8 mouse cellular contexts compared by ENCODE assay signal in genomic region chr16:17069511-17070443, GRCm38 (mm10). TPM values are rescaled to one million over a fixed set of nuclear protein-coding genes. Genes with fewer than 3 reads are reported as not detected.
DNase-seq lines count a peak whose midpoint lies in the region; ATAC-seq and TF ChIP-seq lines count a peak whose summit lies in the region.

Gene Ypel1, plus strand, starts transcription at chr16:17069696.

- H3K4me1 ChIP-seq in erythroblast, embryonic 14.5 days (ENCODE audit: control insufficient read depth): peaks cover 13% of the 10 kb centered on the region
- peaks cover 0 to 4% of the 10 kb centered on the region in 2 experiments; a peak in 2 of 4 replicates for H3K4me1 ChIP-seq in heart, embryonic 14.5 days (ENCODE audit: control insufficient read depth in 2 of 2, insufficient read depth in 2 of 2, low read length in 2 of 2)
- H3K4me1 ChIP-seq in liver, embryonic 14.5 days (replicated peaks; ENCODE audit: control insufficient read depth in 2 of 2, insufficient read depth in 2 of 2, low read length in 1 of 2): no peaks in the 10 kb centered on the region
- peaks cover 4% of the 10 kb centered on the region; the same call in 1 of the 2 replicates for H3K4me1 ChIP-seq in neural tube, embryonic 11.5 days (ENCODE audit: control insufficient read depth, insufficient read depth, low read length)
- H3K4me1 ChIP-seq in stomach, embryonic 16.5 days (ENCODE audit: control insufficient read depth, insufficient read depth, low read length): no peaks in the 10 kb centered on the region

- no peaks in the 10 kb centered on the region for H3K9me3 ChIP-seq in erythroblast, embryonic 14.5 days (ENCODE audit: control insufficient read depth, low read length)
- H3K9me3 ChIP-seq in heart, embryonic 14.5 days (ENCODE audit: control insufficient read depth, low read length): no peaks in the 10 kb centered on the region
- no peaks in the 10 kb centered on the region for H3K9me3 ChIP-seq in liver, embryonic 14.5 days (ENCODE audit: control insufficient read depth, low read length)
- H3K9me3 ChIP-seq in neural tube, embryonic 11.5 days (ENCODE audit: control insufficient read depth, low read length): no peaks in the 10 kb centered on the region
- H3K9me3 ChIP-seq in stomach, embryonic 16.5 days (replicated peaks; ENCODE audit: control insufficient read depth, low read length): no peaks in the 10 kb centered on the region

- peaks cover 45% of the 10 kb centered on the region for H3K27me3 ChIP-seq in erythroblast, embryonic 14.5 days (ENCODE audit: control insufficient read depth)
- H3K27me3 ChIP-seq in heart, embryonic 14.5 days (ENCODE audit: control insufficient read depth, insufficient read depth, low read length): no peaks in the 10 kb centered on the region
- H3K27me3 ChIP-seq in liver, embryonic 14.5 days (ENCODE audit: control insufficient read depth, insufficient read depth, low read length): no peaks in the 10 kb centered on the region; the same call in none of the 2 replicates
- no peaks in the 10 kb centered on the region for H3K27me3 ChIP-seq in neural tube, embryonic 11.5 days (ENCODE audit: control insufficient read depth, insufficient read depth, low read length)
- no peaks in the 10 kb centered on the region for H3K27me3 ChIP-seq in stomach, embryonic 16.5 days (ENCODE audit: control insufficient read depth, insufficient read depth, low read length)

- H3K4me3 ChIP-seq in erythroblast, embryonic 14.5 days (replicated peaks): peak within 1 kb of the TSS; percentile 67
- H3K4me3 ChIP-seq in heart, embryonic 14.5 days (ENCODE audit: control insufficient read depth in 1 of 2, insufficient read depth in 1 of 2, low read depth in 1 of 2, low read length in 2 of 2): peak within 1 kb of the TSS; percentile 74 to 88
- H3K4me3 ChIP-seq in liver, embryonic 14.5 days (ENCODE audit: insufficient read depth in 1 of 2, low read depth in 2 of 2, low read length in 2 of 2): peak within 1 kb of the TSS; percentile 54 to 71
- peak within 1 kb of the TSS; percentile 75 for H3K4me3 ChIP-seq in neural tube, embryonic 11.5 days (ENCODE audit: low read depth, low read length)
- peak within 1 kb of the TSS; percentile 75 for H3K4me3 ChIP-seq in stomach, embryonic 16.5 days (replicated peaks; ENCODE audit: low read length)

- peak; percentile 81 for DNase-seq in CD4-positive, CD25-positive, alpha-beta regulatory T cell, adult 2 months (ENCODE audit: low read depth, low spot score)
- peak; percentile 93 for DNase-seq in brain, embryonic 14.5 days (ENCODE audit: low read depth)
- DNase-seq in kidney, postnatal 10 days: peak; percentile 95
- peak; percentile 26 to 32 (median 29) for DNase-seq in liver, embryonic 14.5 days (ENCODE audit: low read depth in 3 of 3, low spot score in 3 of 3)
- peak; percentile 89 for DNase-seq in neural tube, embryonic 11.5 days (ENCODE audit: low spot score)

- TF ChIP-seq POLR2A in brain, embryonic 14.5 days (IDR thresholded peaks at IDR 0.05; ENCODE audit: borderline replicate concordance, extremely low read depth, insufficient read depth, insufficient read length, poor library complexity, severe bottlenecking): peak; percentile 90

- peak; percentile 24; the same call in 1 of the 2 replicates for TF ChIP-seq CTCF in brain, embryonic 14.5 days (IDR thresholded peaks at IDR 0.05; ENCODE audit: borderline replicate concordance, extremely low read depth, insufficient read depth, insufficient read length)
- TF ChIP-seq CTCF in liver, embryonic 14.5 days (IDR thresholded peaks at IDR 0.05; ENCODE audit: low read depth): peak; percentile 16

- peak within 1 kb of the TSS; percentile 83 for H3K9ac ChIP-seq in heart, embryonic 14.5 days (ENCODE audit: low read length)
- no peak within 1 kb of the TSS; the same call in 1 of the 2 replicates for H3K9ac ChIP-seq in liver, embryonic 14.5 days (replicated peaks)
- H3K9ac ChIP-seq in neural tube, embryonic 11.5 days (ENCODE audit: low read length): peak within 1 kb of the TSS; percentile 88
- H3K9ac ChIP-seq in stomach, embryonic 16.5 days (ENCODE audit: low read length): peak within 1 kb of the TSS; percentile 87

- peak; percentile 90 for ATAC-seq in heart, embryonic 14.5 days (ENCODE audit: insufficient number of reproducible peaks, insufficient read depth, low FRiP score, low read depth)
- peak; percentile 87 for ATAC-seq in liver, embryonic 14.5 days (ENCODE audit: insufficient read depth)
- ATAC-seq in neural tube, embryonic 11.5 days (ENCODE audit: insufficient read depth, low FRiP score, low TSS enrichment): peak; percentile 95
- peak; percentile 96 for ATAC-seq in stomach, embryonic 16.5 days (ENCODE audit: insufficient read depth, low FRiP score)

- no peaks in the 10 kb centered on the region for H3K36me3 ChIP-seq in erythroblast, embryonic 14.5 days (ENCODE audit: control insufficient read depth)
- no peaks in the 10 kb centered on the region for H3K36me3 ChIP-seq in heart, embryonic 14.5 days (ENCODE audit: control insufficient read depth, insufficient read depth, low read length)
- H3K36me3 ChIP-seq in liver, embryonic 14.5 days (replicated peaks; ENCODE audit: control insufficient read depth, insufficient read depth, low read depth): no peaks in the 10 kb centered on the region
- H3K36me3 ChIP-seq in neural tube, embryonic 11.5 days (ENCODE audit: control insufficient read depth, insufficient read depth, low read length): peaks cover 3% of the 10 kb centered on the region; the same call in 1 of the 2 replicates
- H3K36me3 ChIP-seq in stomach, embryonic 16.5 days (ENCODE audit: control insufficient read depth, insufficient read depth, low read length): no peaks in the 10 kb centered on the region

- WGBS in heart, embryonic 14.5 days: under 1% methylated on average over 76 of the region's 76 CpGs
- under 1% methylated on average over 75 of the region's 76 CpGs for whole genome bisulfite sequencing in liver, embryonic 14.5 days (ENCODE audit: insufficient replicate concordance)
- WGBS in neural tube, embryonic 11.5 days: under 1% methylated on average over 70 of the region's 76 CpGs
- under 1% methylated on average over 72 of the region's 76 CpGs for WGBS in stomach, embryonic 16.5 days

- no peak for TF ChIP-seq EP300 in liver, embryonic 14.5 days (IDR thresholded peaks at IDR 0.05; ENCODE audit: low read depth)

- H3K27ac ChIP-seq in heart, embryonic 14.5 days (replicated peaks in 1 of 2; ENCODE audit: control insufficient read depth in 1 of 2, insufficient read depth in 1 of 2, low read depth in 2 of 2, low read length in 2 of 2): peak within 1 kb of the TSS; percentile 67 to 76
- H3K27ac ChIP-seq in liver, embryonic 14.5 days: no peak within 1 kb of the TSS
- H3K27ac ChIP-seq in neural tube, embryonic 11.5 days (ENCODE audit: low read depth, low read length): peak within 1 kb of the TSS; percentile 85
- peak within 1 kb of the TSS; percentile 85 for H3K27ac ChIP-seq in stomach, embryonic 16.5 days (ENCODE audit: low read length)

- peak within 1 kb of the TSS; percentile 82 for H3K4me2 ChIP-seq in heart, embryonic 14.5 days (ENCODE audit: low read length)
- peak within 1 kb of the TSS; percentile 71 for H3K4me2 ChIP-seq in liver, embryonic 14.5 days (ENCODE audit: low read depth)
- peak within 1 kb of the TSS; percentile 71 for H3K4me2 ChIP-seq in neural tube, embryonic 11.5 days (ENCODE audit: low read depth)
- H3K4me2 ChIP-seq in stomach, embryonic 16.5 days (ENCODE audit: low read depth, low read length): peak within 1 kb of the TSS; percentile 73

RNA-seq across cellular contexts. Expression of gene Ypel1, which starts in this region (rescaled TPM):
- polyA plus RNA-seq in brain, embryonic 14.5 days (2012; rRNA removed): 74.8 and 97.9 TPM in 2 replicates
- 0.10 TPM in 1 of 2 replicates, not detected in the other for polyA plus RNA-seq in erythroblast, embryonic 14.5 days (2012)
- 15.9 and 18.9 TPM in 2 replicates for polyA plus RNA-seq in heart, embryonic 14.5 days (2014; fragmentation: Nextera tagmentation; extraction: Ambion mirVana)
- 0.20 and 0.51 TPM in 2 replicates for polyA plus RNA-seq in liver, embryonic 14.5 days (2012; rRNA removed)
- 0.43 and 0.94 TPM in 2 replicates for polyA plus RNA-seq in liver, embryonic 14.5 days (2014; fragmentation: Nextera tagmentation; extraction: Ambion mirVana)
- 96.2 and 106 TPM in 2 replicates for polyA plus RNA-seq in neural tube, embryonic 11.5 days (2014; fragmentation: Nextera tagmentation; extraction: Ambion mirVana)
- 11.7 and 11.8 TPM in 2 replicates for polyA plus RNA-seq in stomach, embryonic 16.5 days (2015; fragmentation: Nextera tagmentation; extraction: Ambion mirVana)

Comparison
In these comparisons a context has a peak if more than half of its experiments do, and no peak if none do; other contexts are left out.
1. Peak in DNase-seq, ATAC-seq, H3K4me3 ChIP-seq and H3K4me2 ChIP-seq in liver, embryonic 14.5 days; RNA of the gene not detected or under 1 TPM.
2. DNase-seq: peak in every context shown above with its lines; median percentile 95 in kidney, postnatal 10 days; 93 in brain, embryonic 14.5 days; 89 in neural tube, embryonic 11.5 days; 81 in CD4-positive, CD25-positive, alpha-beta regulatory T cell, adult 2 months; 29 in liver, embryonic 14.5 days.